Mouse (Mus musculus) retina, embryonic 14.5 days (tissue): Measurements from ENCODE around the gene App.
A peak's percentile ranks its signal among the peaks of the same experiment; 100 is the strongest.

Experiments used
- DNase-seq: peaks from one replicate; pipeline ENCODE4 v3.0.0-alpha.2; 2015; ENCODE audit warnings: low spot score

Gene App

GRCm38 (mm10) chr16:85118916-85119315, 54.6 kb downstream of the App start:
- no peak for DNase-seq

- peak; percentile 47 for DNase-seq
These were observed 56.0 kb downstream of the App start for GRCm38 (mm10) chr16:85117541-85117940.

- DNase-seq, result no peak
These were observed 57.7 kb downstream of the App start for GRCm38 (mm10) chr16:85115837-85116236.

- DNase-seq, result no peak
These were observed 58.8 kb downstream of the App start for GRCm38 (mm10) chr16:85114742-85115141.

GRCm38 (mm10) chr16:85113941-85114340, 59.6 kb downstream of the App start:
- DNase-seq, result no peak

GRCm38 (mm10) chr16:85112254-85112653, 61.3 kb downstream of the App start:
- DNase-seq, result no peak

GRCm38 (mm10) chr16:85110428-85110827, 63.1 kb downstream of the App start:
- no peak for DNase-seq

- no peak for DNase-seq
These were observed 65.1 kb downstream of the App start for GRCm38 (mm10) chr16:85108486-85108885.

- DNase-seq, result peak; percentile 76
These were observed 66.8 kb downstream of the App start for GRCm38 (mm10) chr16:85106644-85107323.

GRCm38 (mm10) chr16:85105603-85106002, 68.0 kb downstream of the App start:
- DNase-seq, result no peak

GRCm38 (mm10) chr16:85103116-85103787, 70.3 kb downstream of the App start:
- no peak for DNase-seq

- DNase-seq, result no peak
These were observed 72.0 kb downstream of the App start for GRCm38 (mm10) chr16:85101544-85101943.

- DNase-seq, result no peak
These were observed 72.8 kb downstream of the App start for GRCm38 (mm10) chr16:85100806-85101205.

GRCm38 (mm10) chr16:85099487-85099886, 74.1 kb downstream of the App start:
- DNase-seq, result no peak

- DNase-seq, result no peak
These were observed 74.5 kb downstream of the App start for GRCm38 (mm10) chr16:85099044-85099443.

- DNase-seq, result peak; percentile 58
These were observed 77.2 kb downstream of the App start for GRCm38 (mm10) chr16:85096396-85096795.

- DNase-seq, result no peak
These were observed 77.6 kb downstream of the App start for GRCm38 (mm10) chr16:85095923-85096322.

GRCm38 (mm10) chr16:85092644-85093091, 80.9 kb downstream of the App start:
- DNase-seq, result peak; percentile 83

- DNase-seq, result no peak
These were observed 81.4 kb downstream of the App start for GRCm38 (mm10) chr16:85092183-85092582.

GRCm38 (mm10) chr16:85090992-85091391, 82.6 kb downstream of the App start:
- DNase-seq, result peak; percentile 22

- no peak for DNase-seq
These were observed 85.4 kb downstream of the App start for GRCm38 (mm10) chr16:85088126-85088525.

GRCm38 (mm10) chr16:85086303-85086702, 87.3 kb downstream of the App start:
- DNase-seq, result no peak

- no peak for DNase-seq
These were observed 87.7 kb downstream of the App start for GRCm38 (mm10) chr16:85085902-85086301.

- DNase-seq, result no peak
These were observed 89.4 kb downstream of the App start for GRCm38 (mm10) chr16:85084152-85084551.
